Mouse (Mus musculus): Measurements from ENCODE around the gene Slc43a1. TPM values are rescaled to one million over a fixed set of nuclear protein-coding genes. Genes with fewer than 3 reads are reported as not detected.
A peak's percentile ranks its signal among the peaks of the same experiment; 100 is the strongest.

The Slc43a1 gene
- total RNA-seq, 1 experiment from 2014 or later = 4.3 TPM

GRCm38 (mm10) chr2:84868521-84868943, 29.9 kb downstream of the Slc43a1 start:
- peak; percentile 56 for DNase-seq

GRCm38 (mm10) chr2:84868977-84869376, 30.3 kb downstream of the Slc43a1 start:
- no peak for DNase-seq

- DNase-seq = no peak
These were observed 32.0 kb downstream of the Slc43a1 start for GRCm38 (mm10) chr2:84870623-84871160.

- peak; percentile 78 for DNase-seq
These were observed 33.6 kb downstream of the Slc43a1 start for GRCm38 (mm10) chr2:84872105-84872716.

- DNase-seq = no peak
These were observed 37.2 kb downstream of the Slc43a1 start for GRCm38 (mm10) chr2:84875842-84876241.

- DNase-seq = no peak
These were observed 41.9 kb downstream of the Slc43a1 start for GRCm38 (mm10) chr2:84880590-84880989.

GRCm38 (mm10) chr2:84882606-84883005, 44.0 kb downstream of the Slc43a1 start:
- DNase-seq = peak; percentile 17

- no peak for DNase-seq
These were observed 44.4 kb downstream of the Slc43a1 start for GRCm38 (mm10) chr2:84883084-84883483.

- no peak for DNase-seq
These were observed 44.9 kb downstream of the Slc43a1 start for GRCm38 (mm10) chr2:84883530-84883929.

- no peak for DNase-seq
These were observed 45.3 kb downstream of the Slc43a1 start for GRCm38 (mm10) chr2:84883942-84884341.

GRCm38 (mm10) chr2:84884611-84885010, 46.0 kb downstream of the Slc43a1 start:
- DNase-seq = no peak

GRCm38 (mm10) chr2:84885084-84886055, 46.7 kb downstream of the Slc43a1 start:
- no peak for DNase-seq

GRCm38 (mm10) chr2:84886234-84886731, 47.6 kb downstream of the Slc43a1 start, which contains the start of gene Rtn4rl2:
TSS of gene Rtn4rl2 (minus strand) at chr2:84886710.
- DNase-seq = no peak

- DNase-seq = peak; percentile 39
These were observed 48.2 kb downstream of the Slc43a1 start for GRCm38 (mm10) chr2:84886821-84887281.

GRCm38 (mm10) chr2:84887411-84888271, 49.0 kb downstream of the Slc43a1 start:
- peak; percentile 27 for DNase-seq

GRCm38 (mm10) chr2:84888657-84889315, 50.1 kb downstream of the Slc43a1 start:
- DNase-seq = peak; percentile 71

GRCm38 (mm10) chr2:84889316-84890044, 50.8 kb downstream of the Slc43a1 start:
- no peak for DNase-seq

- DNase-seq = peak; percentile 81
These were observed 51.3 kb downstream of the Slc43a1 start for GRCm38 (mm10) chr2:84890045-84890340.

GRCm38 (mm10) chr2:84893359-84893758, 54.7 kb downstream of the Slc43a1 start:
- no peak for DNase-seq

- DNase-seq = no peak
These were observed 57.0 kb downstream of the Slc43a1 start for GRCm38 (mm10) chr2:84895495-84896198.
